Mouse (Mus musculus) CH12.LX (cell line): ENCODE results near the gene Mink1. TPM values are rescaled to one million over a fixed set of nuclear protein-coding genes. Genes with fewer than 3 reads are reported as not detected.
A peak's percentile ranks its signal among the peaks of the same experiment; 100 is the strongest.

Experiments used
- DNase-seq: peaks from one replicate; pipeline ENCODE4 v3.0.0-alpha.2; 2013; ENCODE audit errors: extremely low read depth
- H3K27ac ChIP-seq: 2 replicates; pipeline ENCODE4 v1.5.1; 2012; ENCODE audit warnings: low read depth, mild to moderate bottlenecking, control low read depth, moderate library complexity; ENCODE audit not compliant: insufficient read depth
- H3K27me3 ChIP-seq: replicated peaks from 2 replicates; pipeline ENCODE3; 2012; ENCODE audit warnings: inconsistent platforms
- H3K36me3 ChIP-seq, 2 experiments: replicated peaks in 1 of 2; 2 replicates each; pipeline versions ENCODE3 to v1.6.1; 2012; ENCODE audit warnings: inconsistent platforms in 1 of 2, low read length in 1 of 2, mild to moderate bottlenecking in 1 of 2, mixed read lengths in 1 of 2, moderate library complexity in 1 of 2; ENCODE audit not compliant: control insufficient read depth in 1 of 2, insufficient read depth in 1 of 2
- H3K4me1 ChIP-seq, 2 experiments: 2 replicates each; pipeline ENCODE4 v1.6.1; 2012; ENCODE audit warnings: inconsistent platforms in 1 of 2, moderate library complexity in 1 of 2; ENCODE audit not compliant: insufficient read depth in 2 of 2, control insufficient read depth in 1 of 2
- H3K4me2 ChIP-seq: 2 replicates; pipeline ENCODE4 v1.6.1; 2012; ENCODE audit warnings: low read depth, mild to moderate bottlenecking, control low read depth; ENCODE audit not compliant: poor library complexity, insufficient read depth, severe bottlenecking
- H3K4me3 ChIP-seq, 3 experiments: fragments of 150-350 bp in 1 of 3; sonication (generic) in 1 of 3; replicated peaks in 1 of 3; 2 replicates each; pipeline versions ENCODE3 to v1.5.1; 2011 to 2012; ENCODE audit warnings: low read depth in 2 of 3, low read length in 2 of 3, mild to moderate bottlenecking in 2 of 3, moderate library complexity in 2 of 3, control low read depth in 1 of 3, improper control_type of control experiment in 1 of 3, inconsistent platforms in 1 of 3, mixed read lengths in 1 of 3; ENCODE audit not compliant: poor library complexity in 1 of 3
- H3K79me2 ChIP-seq: replicated peaks from 2 replicates; pipeline ENCODE4 v1.6.1; 2012; ENCODE audit warnings: mild to moderate bottlenecking, moderate library complexity; ENCODE audit not compliant: control insufficient read depth, poor library complexity, insufficient read depth, severe bottlenecking; ENCODE audit errors: extremely low read depth
- H3K9ac ChIP-seq: 2 replicates; pipeline ENCODE4 v1.6.1; 2012; ENCODE audit warnings: low read depth, mild to moderate bottlenecking, control low read depth, moderate library complexity; ENCODE audit not compliant: insufficient read depth
- H3K9me3 ChIP-seq: replicated peaks from 2 replicates; pipeline ENCODE3; 2012; ENCODE audit warnings: low read length, inconsistent platforms, mixed read lengths
- BHLHE40 ChIP-seq: IDR thresholded peaks from 2 replicates; pipeline ENCODE4 v1.6.1; 2011; ENCODE audit warnings: mild to moderate bottlenecking, low read depth, low read length, improper control_type of control experiment
- CHD1 ChIP-seq: IDR thresholded peaks from 2 replicates; pipeline ENCODE4 v1.6.1; 2012; ENCODE audit warnings: low read depth, low read length, improper control_type of control experiment, inconsistent platforms
- CHD2 ChIP-seq: IDR thresholded peaks from 2 replicates; pipeline ENCODE4 v1.6.1; 2011; ENCODE audit warnings: low read length, improper control_type of control experiment
- CTCF ChIP-seq, 2 experiments: IDR thresholded peaks in 1 of 2; conservative IDR thresholded peaks in 1 of 2; 2 replicates each; pipeline ENCODE4 v1.5.1; 2011 to 2012; ENCODE audit warnings: low read depth in 2 of 2, low read length in 2 of 2, improper control_type of control experiment in 1 of 2, inconsistent platforms in 1 of 2, mild to moderate bottlenecking in 1 of 2, moderate library complexity in 1 of 2
- E2F4 ChIP-seq: IDR thresholded peaks from 2 replicates; pipeline ENCODE4 v1.6.1; 2011; ENCODE audit warnings: low read depth, low read length, improper control_type of control experiment; ENCODE audit not compliant: insufficient replicate concordance
- ELF1 ChIP-seq: IDR thresholded peaks from 2 replicates; pipeline ENCODE4 v1.6.1; 2014; ENCODE audit warnings: low read depth, mild to moderate bottlenecking, inconsistent platforms, low read length, improper control_type of control experiment
- EP300 ChIP-seq: IDR thresholded peaks from 2 replicates; pipeline ENCODE4 v1.6.1; 2011; ENCODE audit warnings: low read length, improper control_type of control experiment
- ETS1 ChIP-seq: conservative IDR thresholded peaks from 2 replicates; pipeline ENCODE4 v1.6.1; 2012; ENCODE audit warnings: low read depth, mild to moderate bottlenecking, inconsistent platforms, low read length, improper control_type of control experiment, moderate library complexity
- HCFC1 ChIP-seq: IDR thresholded peaks from 2 replicates; pipeline ENCODE4 v1.6.1; 2012; ENCODE audit warnings: low read depth, mild to moderate bottlenecking, inconsistent platforms, low read length, improper control_type of control experiment
- IRF4 ChIP-seq: IDR thresholded peaks from 2 replicates; pipeline ENCODE4 v1.6.1; 2014; ENCODE audit warnings: low read depth, mild to moderate bottlenecking, inconsistent platforms, low read length, improper control_type of control experiment
- JUN ChIP-seq: IDR thresholded peaks from 2 replicates; pipeline ENCODE4 v1.6.1; 2011; ENCODE audit warnings: low read depth, mild to moderate bottlenecking, low read length, improper control_type of control experiment, moderate library complexity; ENCODE audit not compliant: insufficient read depth
- JUND ChIP-seq: conservative IDR thresholded peaks from 2 replicates; pipeline ENCODE4 v1.6.1; 2011; ENCODE audit warnings: low read depth, low read length, improper control_type of control experiment
- KAT2A ChIP-seq: IDR thresholded peaks from 2 replicates; pipeline ENCODE4 v1.6.1; 2012; ENCODE audit warnings: low read length, improper control_type of control experiment, inconsistent platforms; ENCODE audit not compliant: insufficient replicate concordance
- MAFK ChIP-seq: IDR thresholded peaks from 2 replicates; pipeline ENCODE4 v1.6.1; 2011; ENCODE audit warnings: low read length, improper control_type of control experiment; ENCODE audit not compliant: insufficient replicate concordance
- MAX ChIP-seq: IDR thresholded peaks from 2 replicates; pipeline ENCODE4 v1.6.1; 2011; ENCODE audit warnings: low read length, improper control_type of control experiment
- MAZ ChIP-seq: IDR thresholded peaks from 2 replicates; pipeline ENCODE4 v1.6.1; 2012; ENCODE audit warnings: low read depth, mild to moderate bottlenecking, inconsistent platforms, low read length, improper control_type of control experiment, moderate library complexity
- MEF2A ChIP-seq: IDR thresholded peaks from 2 replicates; pipeline ENCODE4 v1.6.1; 2014; ENCODE audit warnings: low read depth, mild to moderate bottlenecking, inconsistent platforms, low read length, improper control_type of control experiment, borderline replicate concordance
- MXI1 ChIP-seq: IDR thresholded peaks from 2 replicates; pipeline ENCODE4 v1.6.1; 2011; ENCODE audit warnings: mild to moderate bottlenecking, low read depth, low read length, improper control_type of control experiment
- MYC ChIP-seq: IDR thresholded peaks from 2 replicates; pipeline ENCODE4 v1.6.1; 2011; ENCODE audit warnings: low read depth, mild to moderate bottlenecking, improper control_type of control experiment, low read length
- NELFE ChIP-seq: IDR thresholded peaks from 2 replicates; pipeline ENCODE4 v1.6.1; 2011; ENCODE audit warnings: low read depth, low read length, improper control_type of control experiment
- NRF1 ChIP-seq: IDR thresholded peaks from 2 replicates; pipeline ENCODE4 v1.6.1; 2014; ENCODE audit warnings: low read depth, mild to moderate bottlenecking, inconsistent platforms, low read length, improper control_type of control experiment, moderate library complexity
- PAX5 ChIP-seq: IDR thresholded peaks from 2 replicates; pipeline ENCODE4 v1.6.1; 2012; ENCODE audit warnings: low read length, inconsistent platforms, mixed read lengths
- POLR2A ChIP-seq: IDR thresholded peaks from 2 replicates; pipeline ENCODE4 v1.6.1; 2011; ENCODE audit warnings: low read depth, mild to moderate bottlenecking, improper control_type of control experiment, low read length
- RAD21 ChIP-seq: IDR thresholded peaks from 2 replicates; pipeline ENCODE4 v1.6.1; 2011; ENCODE audit warnings: low read depth, mild to moderate bottlenecking, low read length, improper control_type of control experiment, moderate library complexity
- SIN3A ChIP-seq: IDR thresholded peaks from 2 replicates; pipeline ENCODE4 v1.6.1; 2012; ENCODE audit warnings: low read length, improper control_type of control experiment, inconsistent platforms
- SMC3 ChIP-seq: IDR thresholded peaks from 2 replicates; pipeline ENCODE4 v1.6.1; 2011; ENCODE audit warnings: low read depth, low read length, improper control_type of control experiment
- TBP ChIP-seq: conservative IDR thresholded peaks from 2 replicates; pipeline ENCODE4 v1.6.1; 2011; ENCODE audit warnings: low read depth, low read length, improper control_type of control experiment
- TCF12 ChIP-seq: IDR thresholded peaks from 2 replicates; pipeline ENCODE4 v1.6.1; 2014; ENCODE audit warnings: low read depth, mild to moderate bottlenecking, inconsistent platforms, low read length, improper control_type of control experiment
- UBTF ChIP-seq: IDR thresholded peaks from 2 replicates; pipeline ENCODE4 v1.6.1; 2012; ENCODE audit warnings: low read depth, mild to moderate bottlenecking, inconsistent platforms, low read length, improper control_type of control experiment, moderate library complexity
- USF2 ChIP-seq: conservative IDR thresholded peaks from 2 replicates; pipeline ENCODE4 v1.6.1; 2011; ENCODE audit warnings: low read depth, low read length, improper control_type of control experiment
- ZC3H11A ChIP-seq: IDR thresholded peaks from 2 replicates; pipeline ENCODE4 v1.6.1; 2012; ENCODE audit warnings: low read depth, mild to moderate bottlenecking, inconsistent platforms, low read length, improper control_type of control experiment
- ZKSCAN1 ChIP-seq: IDR thresholded peaks from 2 replicates; pipeline ENCODE4 v1.6.1; 2012; ENCODE audit warnings: low read depth, inconsistent platforms, low read length, improper control_type of control experiment, borderline replicate concordance
- ZMIZ1 ChIP-seq: IDR thresholded peaks from 2 replicates; pipeline ENCODE4 v1.6.1; 2012; ENCODE audit warnings: low read depth, mild to moderate bottlenecking, inconsistent platforms, low read length, improper control_type of control experiment
- ZNF384 ChIP-seq: IDR thresholded peaks from 2 replicates; pipeline ENCODE4 v1.6.1; 2012; ENCODE audit warnings: low read depth, low read length, improper control_type of control experiment, inconsistent platforms
- dilution Hi-C: fragments of 300-500 bp; cut with MboI; formaldehyde crosslinking; loops from 2 replicates; pipeline ENCODE4 v1.14.3; 2020; ENCODE audit warnings: low sequenced_read_pairs; ENCODE audit not compliant: extremely low pct_unique_long_range_greater_than_20kb, extremely low pct_ligation_motif_present
- in situ Hi-C: fragments of 300-500 bp; cut with MboI; formaldehyde crosslinking; loops from 3 replicates; pipeline ENCODE4 v1.14.3; 2019; ENCODE audit warnings: low sequenced_read_pairs, low pct_ligation_motif_present, low pct_unique_long_range_greater_than_20kb, mixed read lengths
- polyA plus RNA-seq: library from polyadenylated mRNA; unstranded; fragments of >175 nt; gene quantifications from 2 replicates; pipeline ENCODE4 v1.2.1, GENCODE M21; 2012; ENCODE audit warnings: low read depth; ENCODE audit not compliant: insufficient read length
- total RNA-seq, 2 experiments: library from RNA; depleted of rRNA; stranded (reverse); fragments of 300-350 nt in 1 of 2; fragments of >200 nt in 1 of 2; gene quantifications; 2 replicates each; pipeline ENCODE4 v1.2.3; 2012 to 2014

The Mink1 gene
- total and polyA plus RNA-seq, 3 experiments, result 15.0 to 79.8 (median 31.2) TPM

- TF ChIP-seq CHD1, result peak; percentile 8; the same call in 1 of the 2 replicates
These were observed 84.3 kb downstream of the Mink1 start, which contains the start of the genes Rnf167 and Slc25a11 (continued) for GRCm38 (mm10) chr11:70646691-70647650.

- Histone ChIP-seq H3K4me3 (peak overlapping the region; percentile 66 to 89 (median 67)), H3K4me2 (peak overlapping the region; percentile 95), H3K27ac (peak overlapping the region; percentile 74), H3K4me1 (peaks cover 25 to 56% of the 10 kb centered on the region in 2 experiments), H3K27me3 (no peaks in the 10 kb centered on the region), H3K9ac (peak overlapping the region; percentile 94), H3K79me2 (peaks cover 61% of the 10 kb centered on the region), H3K36me3 (peaks cover 47 to 74% of the 10 kb centered on the region in 2 experiments), H3K9me3 (no peaks in the 10 kb centered on the region)
- dilution Hi-C loops, result no loop called here
- no peak for DNase-seq
- in situ Hi-C loops, result no loop called here
- no peak for TF ChIP-seq CTCF (conservative IDR thresholded peaks at IDR 0.05 in 1 of 2, IDR thresholded peaks at IDR 0.05 in 1 of 2; ENCODE audit: low read depth in 2 of 2, low read length in 2 of 2)
- TF ChIP-seq MYC, result no peak
- TF ChIP-seq RAD21, result no peak
- TF ChIP-seq ETS1, result no peak
- TF ChIP-seq MAFK, result no peak
- TF ChIP-seq ZNF384, result peak; percentile 9; the same call in 1 of the 2 replicates
- no peak for TF ChIP-seq E2F4
- no peak for TF ChIP-seq USF2
- no peak; the same call in 1 of the 2 replicates for TF ChIP-seq CHD1
- TF ChIP-seq IRF4, result 0 out of 2 replicates have a peak, but pooled peaks have one; percentile 24
- no peak for TF ChIP-seq PAX5
- TF ChIP-seq ZKSCAN1, result no peak
- TF ChIP-seq SIN3A, result no peak; the same call in 1 of the 2 replicates
- TF ChIP-seq MAX, result no peak
- no peak for TF ChIP-seq JUN
- TF ChIP-seq JUND, result no peak
- no peak for TF ChIP-seq CHD2
- no peak for TF ChIP-seq BHLHE40
- 0 out of 2 replicates have a peak, but pooled peaks have one; percentile 7 for TF ChIP-seq SMC3
- no peak for TF ChIP-seq TCF12
- no peak; the same call in 1 of the 2 replicates for TF ChIP-seq MAZ
- TF ChIP-seq NRF1, result peak; percentile 24; the same call in 1 of the 2 replicates
- no peak for TF ChIP-seq POLR2A
- TF ChIP-seq HCFC1, result no peak
- no peak for TF ChIP-seq TBP
- TF ChIP-seq ELF1, result no peak
- no peak for TF ChIP-seq KAT2A
- TF ChIP-seq EP300, result no peak
- peak; percentile 42; the same call in 1 of the 2 replicates for TF ChIP-seq MXI1
- 0 out of 2 replicates have a peak, but pooled peaks have one; percentile 10 for TF ChIP-seq NELFE
- peak; percentile 67 for TF ChIP-seq ZMIZ1
- no peak for TF ChIP-seq UBTF
- no peak for TF ChIP-seq ZC3H11A
- no peak for TF ChIP-seq MEF2A
These were observed 85.2 kb downstream of the Mink1 start for GRCm38 (mm10) chr11:70647716-70648420.
